Mouse (Mus musculus) layer of hippocampus, adult 8-10 months (tissue): ENCODE measurements at regions not wholly inside any gene's neighbourhood (a gene's known extent, or its start where the extent isn't known, plus 50 kb on each side); places are given as distances from the start of the nearest gene placed in this dataset.

Experiments
- DNase-seq, 2 experiments: peaks; one replicate each; pipeline ENCODE4 v3.0.0; 2022; ENCODE audit warnings: low spot score in 2 of 2

DNA sequence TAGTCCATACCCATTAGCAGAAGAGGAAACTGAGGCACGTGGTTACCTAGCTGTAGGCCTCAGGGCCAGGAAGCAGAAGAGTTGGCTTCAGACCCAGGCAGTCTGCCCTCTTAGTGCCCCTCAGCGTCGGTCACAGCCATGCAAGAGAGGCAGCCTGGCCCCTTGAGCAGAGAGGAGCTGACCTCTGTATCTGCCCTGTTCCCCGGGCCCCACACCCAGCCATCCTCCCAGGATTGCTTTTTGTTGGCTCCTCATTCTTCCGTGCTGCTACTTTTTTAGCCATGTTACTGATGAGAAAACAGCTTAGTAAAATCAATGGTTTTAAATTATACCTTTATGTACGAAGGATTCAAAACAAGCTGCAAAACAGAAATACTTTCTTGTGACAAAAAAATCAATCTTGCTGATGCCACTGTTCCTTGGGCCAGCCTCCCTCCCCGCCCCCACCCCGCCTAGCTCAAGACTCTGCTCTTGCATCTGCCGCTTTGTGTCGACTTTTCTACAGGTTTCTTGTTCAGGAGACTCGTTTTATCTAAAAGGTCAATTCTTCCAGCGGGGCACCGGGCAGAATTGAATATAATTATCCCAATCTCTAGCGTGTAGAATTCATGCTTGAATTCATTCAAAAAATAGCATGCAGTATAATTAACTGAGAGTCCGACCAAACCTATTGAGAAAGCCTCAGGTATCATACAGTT lies 70.8 kb downstream of the Sall1 start:
- no peak for DNase-seq

DNA sequence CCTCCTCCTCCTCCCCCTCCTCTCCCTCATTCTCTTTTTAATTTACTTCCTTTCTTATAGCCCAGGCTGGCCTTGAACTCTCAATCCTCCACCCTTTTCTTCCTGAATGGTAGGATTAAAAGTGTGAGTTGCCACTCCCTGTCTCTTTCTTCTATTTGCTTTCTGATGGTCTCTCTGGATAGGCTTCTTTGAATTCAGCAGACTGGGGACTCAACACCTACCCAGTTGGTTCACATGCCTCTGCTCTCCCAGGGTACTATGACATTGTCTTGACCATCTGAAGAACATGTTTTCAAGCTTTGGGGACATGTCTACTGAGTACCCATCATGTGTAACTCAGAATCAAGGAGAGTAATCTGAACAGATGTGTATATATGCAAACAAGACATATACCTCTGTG lies 85.1 kb downstream of the Sall1 start:
- DNase-seq: no peak

DNA sequence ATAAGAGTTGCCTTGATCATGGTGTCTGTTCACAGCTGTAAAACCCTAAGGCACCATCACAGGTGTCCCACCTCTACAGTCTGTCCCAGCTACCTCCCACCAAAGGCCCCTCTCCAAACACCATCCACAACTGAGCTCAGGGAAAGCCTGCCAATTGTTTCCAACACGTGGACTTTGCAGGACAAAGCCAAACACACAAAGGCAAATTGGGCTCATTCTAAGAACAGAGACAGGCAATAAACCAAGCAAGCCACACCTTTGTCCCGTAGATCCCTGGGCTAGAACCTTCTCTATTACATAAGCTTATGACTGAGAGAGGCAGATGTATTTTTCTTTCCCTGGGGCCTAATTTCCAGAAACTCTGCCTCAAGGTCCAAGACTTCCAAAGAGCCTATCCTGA lies 90.8 kb downstream of the Sall1 start:
- DNase-seq: no peak

DNA sequence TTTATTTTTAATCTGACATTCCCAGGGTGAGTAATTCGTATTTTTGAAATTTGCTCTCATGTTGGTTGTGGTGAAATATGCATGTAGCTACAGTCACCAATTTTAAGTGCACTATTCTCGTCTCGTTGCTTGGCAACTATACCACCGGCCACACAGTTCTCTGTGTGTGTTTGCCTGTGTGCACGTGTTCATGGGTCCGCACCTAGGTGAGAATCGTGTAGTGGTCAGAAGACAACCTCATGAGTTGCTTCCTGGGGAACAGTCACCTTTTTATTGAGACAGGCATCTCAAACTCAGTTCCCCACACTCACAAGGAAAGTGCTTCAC lies 92.2 kb downstream of the Sall1 start:
- DNase-seq: no peak

GRCm38 (mm10) chr8:88951145-88951828 lies 92.7 kb downstream of the Sall1 start:
- DNase-seq: no peak

GRCm38 (mm10) chr8:88949975-88950374 lies 94.0 kb downstream of the Sall1 start:
- no peak for DNase-seq

- DNase-seq: no peak
These were observed 95.0 kb downstream of the Sall1 start for GRCm38 (mm10) chr8:88948981-88949380.

DNA sequence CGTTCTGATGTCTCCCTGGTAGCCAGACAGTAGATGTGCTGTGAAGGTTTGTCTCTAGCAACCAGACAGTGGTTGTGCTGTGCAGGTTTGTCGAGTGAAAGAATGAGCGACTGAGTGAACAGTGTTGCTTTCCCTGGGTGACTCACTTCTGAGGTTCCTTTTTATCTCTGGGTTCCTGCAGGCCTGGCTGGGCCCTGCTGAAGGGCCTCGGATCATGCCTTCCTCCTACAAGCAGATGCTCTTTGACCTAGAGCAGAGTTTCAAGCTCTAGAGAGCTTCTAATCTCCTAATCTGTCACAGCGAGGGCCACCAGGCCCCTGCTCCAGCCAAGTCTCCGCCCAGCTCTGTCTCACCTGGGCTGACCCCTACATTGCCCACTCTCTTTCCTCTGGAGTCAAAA lies 95.6 kb downstream of the Sall1 start:
- no peak for DNase-seq

DNA sequence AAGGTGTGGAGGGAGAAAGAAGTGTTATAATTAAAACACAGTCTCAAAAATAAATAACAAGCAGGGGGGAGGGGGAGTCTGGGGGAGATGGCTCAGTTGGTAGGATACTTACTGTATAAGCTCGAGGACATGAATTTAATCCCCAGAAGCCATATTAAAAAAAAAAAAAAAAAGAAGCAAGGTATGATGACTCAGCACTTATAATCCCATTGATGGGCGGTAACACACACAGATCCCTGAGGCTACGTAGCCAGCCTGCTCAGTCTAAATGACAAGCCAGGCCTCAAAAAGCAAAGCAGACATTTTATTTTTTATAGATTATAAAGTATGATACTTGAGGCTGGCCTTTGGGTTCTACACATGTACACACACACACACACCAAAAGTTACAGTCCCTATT lies 96.6 kb downstream of the Sall1 start:
- no peak for DNase-seq

DNA sequence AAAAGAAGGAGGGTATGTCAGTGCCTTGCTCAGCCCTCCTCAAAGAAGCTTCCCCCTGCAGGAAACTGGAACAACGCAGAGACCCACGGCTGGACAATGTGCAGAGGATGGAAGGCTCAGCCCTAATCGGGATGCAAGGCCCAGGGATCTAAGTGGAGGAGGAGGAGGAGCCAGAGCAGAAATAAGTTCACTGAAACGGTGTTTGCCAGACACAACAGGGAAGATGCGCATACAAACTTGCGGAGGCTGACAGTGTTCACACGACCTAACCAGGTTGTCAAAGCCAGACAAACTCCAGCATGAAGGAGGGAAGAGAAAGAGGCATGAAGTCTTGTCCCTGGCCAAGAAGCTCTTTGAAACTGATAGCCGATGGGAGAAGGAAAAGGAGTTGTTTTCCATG lies 98.3 kb downstream of the Sall1 start:
- DNase-seq: no peak

- DNase-seq: no peak
These were observed 99.9 kb downstream of the Sall1 start for GRCm38 (mm10) chr8:88944038-88944437.

- DNase-seq: no peak
These were observed 104.8 kb downstream of the Sall1 start for GRCm38 (mm10) chr8:88939071-88939746.

DNA sequence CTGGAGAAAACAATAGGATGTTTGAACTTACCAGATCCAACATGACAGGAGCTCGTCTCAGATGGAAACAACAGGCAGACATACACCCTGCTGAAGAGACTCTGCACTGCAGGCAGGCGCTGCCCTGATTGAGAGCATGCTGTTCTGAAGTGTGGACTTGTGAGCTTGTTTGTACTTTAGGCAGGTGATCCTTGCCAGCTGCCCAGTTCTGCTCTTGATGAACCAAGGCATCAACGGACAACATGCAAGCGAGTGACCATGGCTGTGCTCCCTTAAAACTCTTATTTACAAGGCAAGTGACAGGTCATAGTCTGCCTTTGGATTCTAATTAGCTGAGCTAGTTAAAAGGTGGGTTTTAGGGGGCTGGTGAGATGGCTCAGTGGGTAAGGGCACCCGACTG lies 109.3 kb downstream of the Sall1 start:
- no peak for DNase-seq

DNA sequence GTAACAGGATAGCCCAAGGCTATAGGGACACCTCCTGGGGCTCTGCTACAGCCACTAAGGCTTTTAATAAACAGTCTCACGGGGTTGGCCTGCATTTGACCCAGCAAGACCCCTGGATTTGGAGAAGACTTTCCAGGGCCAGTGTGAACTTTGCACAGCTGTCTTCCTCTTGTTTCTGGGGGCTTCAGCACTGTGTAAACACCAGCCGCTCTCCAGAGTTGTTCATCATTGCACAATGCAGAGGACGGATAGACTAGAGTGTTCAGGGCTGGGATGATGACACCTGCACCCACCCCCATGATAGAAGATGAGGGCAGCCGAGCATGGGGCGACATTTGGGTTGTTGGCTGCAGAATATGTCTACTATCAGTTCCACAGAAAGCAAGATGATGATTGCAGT lies 112.9 kb downstream of the Sall1 start:
- DNase-seq: no peak

DNA sequence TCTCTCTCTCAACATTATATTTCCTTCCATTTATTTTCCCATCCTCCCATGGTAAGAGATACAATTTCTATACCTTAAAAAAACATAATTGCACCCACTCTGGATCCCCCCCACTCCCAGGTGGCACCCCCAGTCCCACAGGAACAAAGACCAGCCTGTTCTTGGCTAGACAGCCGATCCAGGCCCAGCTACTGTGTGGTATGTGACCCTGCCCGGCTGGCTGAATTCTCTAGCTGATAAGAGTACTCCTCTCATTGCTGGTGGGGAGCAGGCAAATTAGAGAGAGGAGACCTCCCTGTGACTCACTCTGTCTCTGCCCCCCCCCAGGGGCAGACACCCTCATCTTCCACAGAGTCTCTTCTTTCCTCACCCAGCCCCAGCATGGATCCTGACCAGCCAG lies 113.6 kb downstream of the Sall1 start:
- DNase-seq: no peak

- no peak for DNase-seq
These were observed 115.1 kb downstream of the Sall1 start for GRCm38 (mm10) chr8:88928675-88929377.

DNA sequence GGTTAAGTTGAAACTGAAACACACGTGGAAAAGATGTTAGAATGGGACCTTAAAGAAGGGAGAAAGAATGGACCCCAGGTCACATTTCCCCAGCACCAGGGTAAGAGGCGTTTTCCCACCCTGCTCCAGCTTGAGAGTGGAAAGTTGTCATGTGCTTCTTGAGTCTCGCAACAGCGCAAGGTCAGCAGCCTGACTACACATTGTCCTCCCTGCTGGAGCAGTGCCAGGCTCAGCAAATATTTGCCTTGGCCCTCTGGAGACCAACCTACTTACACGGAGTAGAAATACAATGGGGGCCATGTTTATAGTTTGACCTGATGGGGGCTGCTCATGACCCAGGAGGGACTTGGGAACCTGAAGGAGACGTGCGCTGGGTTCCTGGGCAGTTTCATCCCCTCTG lies 121.1 kb downstream of the Sall1 start:
- no peak for DNase-seq

DNA sequence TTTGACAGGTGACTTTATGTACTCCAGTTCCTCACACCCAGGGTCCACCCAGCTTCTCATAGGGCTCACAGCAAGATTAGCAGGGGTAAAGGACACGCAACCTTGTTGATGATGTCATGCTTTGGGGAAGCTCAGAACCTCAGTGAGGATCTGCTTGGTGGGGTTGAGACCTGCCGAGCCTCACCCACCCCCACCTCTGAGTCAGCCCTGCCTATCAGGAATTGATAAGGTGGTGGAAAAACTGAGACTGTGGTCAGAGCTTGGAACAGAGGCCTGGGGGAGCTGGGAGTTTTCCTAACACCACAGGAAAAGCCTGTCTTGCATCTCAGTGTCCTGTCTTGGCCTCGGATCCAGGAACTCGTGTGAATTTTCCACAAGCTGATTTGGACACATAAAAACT lies 122.0 kb downstream of the Sall1 start:
- no peak for DNase-seq

DNA sequence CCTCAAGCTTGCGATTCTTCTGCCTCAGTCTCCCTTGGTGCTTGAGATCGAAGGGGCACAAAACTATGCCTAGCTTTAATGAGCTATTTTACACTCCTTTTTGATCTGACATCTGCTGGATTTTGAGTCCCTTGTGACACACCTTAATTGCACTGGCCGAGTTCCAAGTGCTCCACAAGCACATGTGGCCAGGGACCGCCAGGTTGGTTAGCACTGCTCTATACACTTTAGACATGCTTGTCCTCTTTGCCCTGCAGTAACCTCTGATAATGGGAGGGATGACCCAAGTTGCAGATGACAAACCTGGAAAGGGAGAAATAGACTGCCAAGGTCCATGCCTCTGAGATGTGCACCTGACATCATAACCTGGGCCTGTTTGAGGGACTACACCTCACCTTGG lies 124.7 kb downstream of the Sall1 start:
- no peak for DNase-seq

GRCm38 (mm10) chr8:88916064-88916463 lies 127.9 kb downstream of the Sall1 start:
- no peak for DNase-seq

DNA sequence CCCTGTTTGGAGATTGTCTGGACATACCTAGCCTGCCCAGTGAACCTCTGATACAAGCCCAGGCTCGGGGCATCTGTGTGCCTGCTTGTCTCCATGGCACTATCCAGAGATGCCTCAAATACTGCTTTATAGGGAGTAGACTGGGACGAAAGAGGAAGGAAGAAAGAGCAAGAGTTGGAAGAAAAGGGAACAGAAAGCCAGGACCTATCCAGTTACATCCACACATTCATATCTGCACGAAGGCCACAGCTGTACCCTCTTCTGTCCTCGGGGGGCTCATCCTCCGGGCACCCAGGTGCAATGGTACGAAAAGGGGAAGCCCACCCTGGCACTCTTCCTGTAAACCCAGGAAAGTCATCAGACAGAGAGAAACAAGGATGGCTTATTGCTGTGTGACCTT lies 129.3 kb downstream of the Sall1 start:
- DNase-seq: no peak

- DNase-seq: no peak
These were observed 129.8 kb downstream of the Sall1 start for GRCm38 (mm10) chr8:88914190-88914589.
